Mouse (Mus musculus) intestine, embryonic 14.5 days (tissue): ENCODE measurements around the gene Gspt1. TPM values are rescaled to one million over a fixed set of nuclear protein-coding genes. Genes with fewer than 3 reads are reported as not detected.
"Not testable (repeated sequence)": the region's sequence is repeated elsewhere in the genome, so short reads cannot be mapped to it uniquely, and the experiment has no call there.

Experiments used
- ATAC-seq: fragments of 200-750 bp; cut with Nextera tagmentation; replicated peaks from 2 replicates; pipeline ENCODE4 v1.8.0; 2017; ENCODE audit warnings: low read depth, moderate number of reproducible peaks, moderate TSS enrichment, moderate library complexity; ENCODE audit not compliant: low FRiP score, low TSS enrichment
- DNase-seq: peaks from one replicate; pipeline ENCODE4 v3.0.0-alpha.2; 2018; ENCODE audit warnings: low spot score
- H3K27ac ChIP-seq: fragments of 300-500 bp; sonication (generic); 2 replicates; pipeline ENCODE4 v1.5.1; 2014; ENCODE audit warnings: low read depth, mild to moderate bottlenecking, control low read depth
- H3K27me3 ChIP-seq: fragments of 300-500 bp; sonication (generic); replicated peaks from 2 replicates; pipeline ENCODE4 v1.6.1; 2014; ENCODE audit warnings: low read length, control low read depth; ENCODE audit not compliant: control insufficient read depth, insufficient read depth
- H3K36me3 ChIP-seq: fragments of 300-500 bp; sonication (generic); 2 replicates; pipeline ENCODE4 v1.6.1; 2014; ENCODE audit warnings: low read length, control low read depth; ENCODE audit not compliant: control insufficient read depth, insufficient read depth
- H3K4me1 ChIP-seq: fragments of 300-500 bp; sonication (generic); replicated peaks from 2 replicates; pipeline ENCODE4 v1.6.1; 2014; ENCODE audit warnings: low read length, control low read depth, mixed read lengths; ENCODE audit not compliant: control insufficient read depth, insufficient read depth
- H3K4me2 ChIP-seq: fragments of 300-500 bp; sonication (generic); 2 replicates; pipeline ENCODE4 v1.6.1; 2014; ENCODE audit warnings: low read length
- H3K4me3 ChIP-seq: fragments of 300-500 bp; sonication (generic); 2 replicates; pipeline ENCODE4 v1.5.1; 2014; ENCODE audit warnings: low read depth, low read length, control low read depth, mixed read lengths
- H3K9ac ChIP-seq: fragments of 300-500 bp; sonication (generic); 2 replicates; pipeline ENCODE4 v1.6.1; 2014; ENCODE audit warnings: mild to moderate bottlenecking, low read length
- H3K9me3 ChIP-seq: fragments of 300-500 bp; sonication (generic); 2 replicates; pipeline ENCODE4 v1.6.1; 2016; ENCODE audit warnings: low read length, control low read depth; ENCODE audit not compliant: control insufficient read depth
- WGBS: fragments of 180-500 bp; shearing (Covaris S2); extraction: QIAGEN DNeasy Blood & Tissue Kit; methylation state at CpG from one replicate; pipeline ENCODE4 v1.1.7; 2014; 5-methylcytosine and 5-hydroxymethylcytosine counted together
- polyA plus RNA-seq: library from polyadenylated mRNA; unstranded; fragments of >200 nt; fragmentation: Nextera tagmentation; extraction: Ambion mirVana; gene quantifications from 2 replicates; pipeline ENCODE4 v1.2.1, GENCODE M21; 2014

Gspt1 gene
- polyA plus RNA-seq = 90.4 and 92.3 TPM in 2 replicates

DNA sequence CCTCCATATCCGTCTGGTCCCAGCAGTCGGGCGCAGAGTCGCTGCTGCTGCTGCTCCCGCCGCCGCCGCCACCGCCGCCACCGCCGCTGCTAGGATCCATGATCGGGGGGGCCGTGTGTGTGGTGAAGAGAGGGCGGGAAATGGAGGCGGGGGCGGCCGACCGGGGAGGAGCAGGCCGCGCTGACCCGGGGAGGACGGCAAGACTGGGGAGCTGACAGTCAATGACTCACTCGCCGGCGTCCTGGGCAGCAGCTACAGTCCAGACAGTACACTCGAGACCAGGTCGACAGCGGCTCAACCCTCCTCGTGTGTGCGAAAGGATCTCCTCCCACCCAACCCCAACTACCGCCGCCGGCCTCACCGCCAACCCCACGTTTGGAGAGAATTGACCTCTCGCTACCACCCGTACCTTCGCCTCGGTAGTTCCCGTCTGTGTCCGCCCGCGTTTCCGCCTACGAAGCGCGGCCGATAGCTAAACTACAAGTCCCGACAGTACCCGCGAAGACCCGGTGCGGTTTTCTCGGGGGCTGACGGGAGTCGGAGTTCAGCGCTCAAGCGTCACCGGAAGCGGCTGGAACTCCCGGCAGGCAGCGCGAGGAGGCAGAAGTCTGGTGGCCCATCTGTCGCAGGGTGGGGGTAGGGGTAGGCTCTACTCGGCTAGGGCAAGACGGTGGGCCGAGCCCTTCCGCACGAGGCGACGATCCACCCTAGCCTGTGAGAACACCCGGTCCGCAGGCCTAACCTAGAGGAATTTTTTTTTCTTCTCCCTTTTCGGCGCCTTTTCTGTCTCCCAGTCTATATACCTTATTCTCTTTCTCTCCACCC is at the start of gene Gspt1:
Gspt1 (minus strand) TSS at position 428 of the 825 bp plus-strand sequence.
- H3K4me3 ChIP-seq = peak within 1 kb of the TSS; percentile 95
- no peaks in the 10 kb centered on the region for H3K9me3 ChIP-seq
- H3K9ac ChIP-seq = peak within 1 kb of the TSS; percentile 91
- no peaks in the 10 kb centered on the region for H3K36me3 ChIP-seq
- H3K4me2 ChIP-seq = peak within 1 kb of the TSS; percentile 83
- peaks cover 14% of the 10 kb centered on the region for H3K4me1 ChIP-seq
- peak; percentile 96 for ATAC-seq
- DNase-seq = peak; percentile 99
- peak within 1 kb of the TSS; percentile 93 for H3K27ac ChIP-seq
- WGBS = under 1% methylated on average over 72 of the region's 76 CpGs
- H3K27me3 ChIP-seq = no peaks in the 10 kb centered on the region

GRCm38 (mm10) chr16:11303741-11304140 is 49.6 kb upstream of the Gspt1 start:
- Histone ChIP-seq H3K4me2 (no peak overlapping the region), H3K27ac (no peak overlapping the region), H3K27me3 (no peaks in the 10 kb centered on the region), H3K4me3 (no peak overlapping the region), H3K36me3 (no peaks in the 10 kb centered on the region), H3K9me3 (no peaks in the 10 kb centered on the region), H3K9ac (no peak overlapping the region), H3K4me1 (no peaks in the 10 kb centered on the region)
- ATAC-seq = no peak
- no peak for DNase-seq

GRCm38 (mm10) chr16:11297700-11298099 is 43.6 kb upstream of the Gspt1 start:
- not testable (repeated sequence) for H3K4me3 ChIP-seq, H3K27ac ChIP-seq, H3K36me3 ChIP-seq, H3K4me1 ChIP-seq, H3K27me3 ChIP-seq, H3K4me2 ChIP-seq, H3K9me3 ChIP-seq, ATAC-seq, H3K9ac ChIP-seq, DNase-seq
- 70% methylated on average over 1 of the region's 1 CpGs for WGBS

DNA sequence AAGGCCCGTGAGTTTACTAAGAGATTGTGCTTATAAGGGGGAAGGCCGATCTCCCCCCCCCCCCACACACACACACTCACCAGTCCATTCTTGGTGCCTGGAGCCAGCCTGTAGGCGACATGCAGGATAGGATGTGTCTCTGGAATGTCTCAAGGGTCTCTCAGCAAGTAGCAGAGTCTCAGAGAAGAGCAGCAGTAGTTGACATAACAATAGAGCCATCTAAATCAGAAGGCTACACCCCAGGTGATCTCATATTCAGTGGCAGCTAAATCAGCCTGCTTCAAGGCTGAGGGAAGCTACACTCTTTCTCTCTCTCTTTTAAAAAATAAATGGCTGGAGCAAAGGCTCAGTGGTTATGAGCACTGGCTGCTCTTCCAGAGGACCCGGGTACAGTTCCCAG is 41.5 kb upstream of the Gspt1 start:
- H3K27me3 ChIP-seq, H3K4me1 ChIP-seq, H3K27ac ChIP-seq, H3K9me3 ChIP-seq, DNase-seq, H3K4me3 ChIP-seq, H3K9ac ChIP-seq, H3K4me2 ChIP-seq, ATAC-seq, H3K36me3 ChIP-seq: not testable (repeated sequence)
- WGBS = 70% methylated on average over 4 of the region's 4 CpGs

DNA sequence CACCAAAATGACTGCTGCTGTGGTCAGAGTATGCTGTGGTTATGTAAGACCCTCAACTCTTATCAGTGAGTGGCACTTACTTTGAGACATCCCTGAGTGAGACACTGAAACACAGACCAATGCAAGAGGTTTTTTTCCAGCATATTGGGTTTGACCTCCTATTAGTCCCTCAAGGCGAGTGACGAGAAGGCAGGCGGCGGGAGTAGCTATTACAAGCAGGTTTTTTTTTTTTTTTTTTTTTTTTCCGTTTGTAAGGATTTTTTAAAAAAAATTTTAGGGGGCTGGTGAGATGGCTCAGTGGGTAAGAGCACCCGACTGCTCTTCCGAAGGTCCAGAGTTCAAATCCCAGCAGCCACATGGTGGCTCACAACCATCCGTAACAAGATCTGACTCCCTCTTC is 34.7 kb upstream of the Gspt1 start:
- H3K9ac ChIP-seq, H3K4me2 ChIP-seq, H3K4me1 ChIP-seq, H3K27ac ChIP-seq, H3K27me3 ChIP-seq, H3K36me3 ChIP-seq, H3K9me3 ChIP-seq, ATAC-seq, H3K4me3 ChIP-seq, DNase-seq: not testable (repeated sequence)
- WGBS = 85% methylated on average over 7 of the region's 8 CpGs

DNA sequence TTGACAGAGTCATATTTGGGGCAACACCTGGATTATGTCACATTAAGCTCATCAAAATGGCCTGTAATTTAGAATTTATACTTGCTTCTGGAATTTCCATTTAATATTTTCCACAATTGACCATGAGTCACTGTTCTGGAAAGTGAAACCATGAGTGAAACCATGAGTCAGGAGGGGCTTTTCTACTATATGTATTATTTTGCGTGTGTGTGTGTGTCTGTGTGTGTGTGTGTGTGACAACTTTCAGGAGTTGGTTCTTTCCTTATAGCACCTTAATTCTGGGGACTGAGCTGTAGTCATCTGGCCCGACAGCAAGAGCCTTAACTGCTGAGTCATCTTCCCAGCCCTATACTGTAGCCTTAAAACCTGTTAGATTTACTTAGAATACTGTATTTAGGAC is 31.8 kb upstream of the Gspt1 start:
- ATAC-seq = no peak
- H3K27ac ChIP-seq = no peak overlapping the region
- no peak overlapping the region for H3K9ac ChIP-seq
- H3K36me3 ChIP-seq = no peaks in the 10 kb centered on the region
- H3K9me3 ChIP-seq = no peaks in the 10 kb centered on the region
- no peak overlapping the region for H3K4me2 ChIP-seq
- no peaks in the 10 kb centered on the region for H3K27me3 ChIP-seq
- H3K4me3 ChIP-seq = no peak overlapping the region
- DNase-seq = no peak
- 85% methylated on average over 2 of the region's 2 CpGs for WGBS
- no peaks in the 10 kb centered on the region for H3K4me1 ChIP-seq

GRCm38 (mm10) chr16:11284881-11285280 is 30.8 kb upstream of the Gspt1 start:
- H3K9ac ChIP-seq = no peak overlapping the region
- WGBS = 81% methylated on average over 2 of the region's 2 CpGs
- ATAC-seq (no peak), DNase-seq (no peak)
- no peak overlapping the region for H3K4me3 ChIP-seq
- no peak overlapping the region for H3K27ac ChIP-seq
- H3K4me2 ChIP-seq = no peak overlapping the region
- H3K9me3 ChIP-seq = no peaks in the 10 kb centered on the region
- H3K4me1 ChIP-seq = no peaks in the 10 kb centered on the region
- H3K36me3 ChIP-seq = no peaks in the 10 kb centered on the region
- H3K27me3 ChIP-seq = no peaks in the 10 kb centered on the region

DNA sequence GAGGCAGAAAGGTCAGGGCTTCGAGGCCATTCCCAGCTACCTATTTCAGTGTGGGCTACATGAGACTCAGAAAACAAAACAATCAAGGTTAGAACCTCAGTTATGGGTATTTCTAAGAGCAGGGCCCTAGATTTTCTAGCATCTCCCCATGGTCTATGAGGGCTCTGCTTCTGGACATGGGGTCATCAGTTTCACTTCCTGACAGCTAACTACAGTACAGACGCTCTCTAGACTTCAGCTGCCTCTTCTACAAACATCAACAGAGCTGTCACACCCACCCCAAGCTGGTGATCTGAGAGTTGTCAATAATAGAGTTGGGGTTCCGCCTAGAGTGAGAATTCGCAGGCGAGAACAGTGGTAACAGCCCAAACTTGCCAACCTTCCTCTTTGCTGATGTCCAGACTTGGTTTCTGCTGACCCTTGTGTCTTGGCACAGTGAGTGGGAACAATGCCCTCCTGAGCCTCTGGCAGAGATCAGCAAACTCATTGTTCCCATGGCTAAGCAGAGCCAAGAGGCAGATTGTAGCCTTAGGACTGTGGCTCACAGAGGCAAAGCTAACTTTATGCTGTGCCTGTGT is 28.6 kb upstream of the Gspt1 start:
- no peak for DNase-seq
- 76% methylated on average over 5 of the region's 5 CpGs for WGBS
- Histone ChIP-seq H3K27me3 (no peaks in the 10 kb centered on the region), H3K4me3 (no peak overlapping the region), H3K4me1 (no peaks in the 10 kb centered on the region), H3K4me2 (no peak overlapping the region), H3K27ac (no peak overlapping the region), H3K9me3 (no peaks in the 10 kb centered on the region), H3K9ac (no peak overlapping the region), H3K36me3 (no peaks in the 10 kb centered on the region)
- ATAC-seq = no peak

DNA sequence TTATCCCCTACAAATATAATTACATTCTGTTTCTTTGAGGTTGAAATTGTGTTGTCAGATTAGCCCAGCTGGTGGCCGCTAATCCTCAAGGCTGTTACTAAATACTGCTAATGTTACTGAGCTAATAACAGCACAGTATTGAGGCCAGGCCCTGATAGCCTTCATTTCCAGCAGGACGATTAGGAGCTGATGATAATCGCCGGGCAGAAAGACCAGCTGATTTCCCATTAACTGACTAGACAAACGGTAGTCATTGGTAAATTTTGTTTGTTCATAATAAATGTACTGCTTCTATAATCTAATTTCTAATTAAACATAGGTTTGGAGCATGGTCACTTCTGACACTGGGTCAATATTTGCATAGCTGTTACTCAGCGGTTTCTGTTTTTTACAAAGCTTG is 24.7 kb upstream of the Gspt1 start:
- DNase-seq (no peak), ATAC-seq (no peak)
- H3K27ac ChIP-seq = no peak overlapping the region
- H3K4me3 ChIP-seq = no peak overlapping the region
- no peak overlapping the region for H3K9ac ChIP-seq
- H3K9me3 ChIP-seq = no peaks in the 10 kb centered on the region
- WGBS = 63% methylated on average over 6 of the region's 6 CpGs
- no peak overlapping the region for H3K4me2 ChIP-seq
- H3K27me3 ChIP-seq = no peaks in the 10 kb centered on the region
- H3K4me1 ChIP-seq = no peaks in the 10 kb centered on the region
- H3K36me3 ChIP-seq = no peaks in the 10 kb centered on the region
